Mouse (Mus musculus) adrenal gland (tissue): ENCODE results near the gene Best1.

Experiments
- intact Hi-C: fragments of 180-260 bp; cut with DNase I; formaldehyde crosslinking; loops from one replicate; pipeline ENCODE4 v1.15.1; 2025

Best1 gene

GRCm38 (mm10) chr19:10025169-10025875 is 23.9 kb upstream of the Best1 start:
- intact Hi-C loops, result no loop called here

GRCm38 (mm10) chr19:10023304-10023758 is 21.9 kb upstream of the Best1 start:
- intact Hi-C loops, result no loop called here

- intact Hi-C loops, result no loop called here
These were observed 21.2 kb upstream of the Best1 start for GRCm38 (mm10) chr19:10022414-10023303.

- intact Hi-C loops, result no loop called here
These were observed 20.5 kb upstream of the Best1 start for GRCm38 (mm10) chr19:10021981-10022380.

- intact Hi-C loops, result no loop called here
These were observed 17.9 kb upstream of the Best1 start for GRCm38 (mm10) chr19:10019214-10019760.

GRCm38 (mm10) chr19:10018527-10018818 is 17.0 kb upstream of the Best1 start:
- intact Hi-C loops, result no loop called here

GRCm38 (mm10) chr19:10017637-10018526 is 16.4 kb upstream of the Best1 start:
- intact Hi-C loops, result no loop called here

GRCm38 (mm10) chr19:10016151-10016550 is 14.7 kb upstream of the Best1 start:
- intact Hi-C loops, result no loop called here

GRCm38 (mm10) chr19:10015442-10015841 is 14.0 kb upstream of the Best1 start:
- intact Hi-C loops, result no loop called here

GRCm38 (mm10) chr19:10014824-10015223 is 13.4 kb upstream of the Best1 start:
- intact Hi-C loops, result no loop called here

GRCm38 (mm10) chr19:10013913-10014312 is 12.5 kb upstream of the Best1 start:
- intact Hi-C loops, result no loop called here

- intact Hi-C loops, result no loop called here
These were observed 11.9 kb upstream of the Best1 start for GRCm38 (mm10) chr19:10013348-10013747.

- intact Hi-C loops, result no loop called here
These were observed 11.4 kb upstream of the Best1 start for GRCm38 (mm10) chr19:10012827-10013278.

- intact Hi-C loops, result no loop called here
These were observed 10.0 kb upstream of the Best1 start for GRCm38 (mm10) chr19:10011408-10011807.

GRCm38 (mm10) chr19:10003696-10004095 is 2.3 kb upstream of the Best1 start:
- intact Hi-C loops, result loop anchor here (5.0 kb wide), 1 partner anchor 199 kb away; the partner anchor contains the start of genes Fen1 and Tmem258

- intact Hi-C loops, result loop anchor here (2.0 to 5.0 kb wide), 2 partner anchors 34 to 202 kb away; partner anchors contain the start of genes Fen1 and Tmem258
These were observed 1.1 kb downstream of the Best1 start for GRCm38 (mm10) chr19:10000330-10000729.

- intact Hi-C loops, result no loop called here
These were observed 2.5 kb downstream of the Best1 start for GRCm38 (mm10) chr19:9998736-9999486.

GRCm38 (mm10) chr19:9998063-9998416 is 3.4 kb downstream of the Best1 start:
- intact Hi-C loops, result no loop called here

GRCm38 (mm10) chr19:9997204-9998062 is 4.0 kb downstream of the Best1 start:
- intact Hi-C loops, result no loop called here
